Mouse (Mus musculus): ENCODE results near the gene Cyp2f2.

DNA sequence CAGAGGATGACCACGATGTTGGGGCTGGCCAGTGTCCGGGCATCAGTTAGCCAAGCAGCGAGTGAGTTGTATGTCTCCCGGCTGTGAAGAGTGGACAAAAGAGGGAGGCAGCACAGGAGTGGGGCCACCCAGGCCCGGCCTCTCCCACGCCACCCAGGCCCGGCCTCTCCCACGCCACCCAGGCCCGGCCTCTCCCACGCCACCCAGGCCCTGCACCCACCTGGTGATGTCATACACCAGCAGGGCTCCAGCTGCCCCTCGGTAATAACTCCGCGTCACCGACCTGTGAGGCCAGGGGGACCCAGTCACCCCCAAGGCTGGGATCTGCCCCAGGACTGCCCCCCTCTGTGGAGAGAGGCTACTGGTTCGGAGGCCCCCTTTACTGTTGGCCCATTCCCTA, 54.8 kb downstream of the Cyp2f2 start:
- TF ChIP-seq GATA1 (IDR thresholded peaks at IDR 0.05; ENCODE audit: borderline replicate concordance, low read length) (no peak), FLI1 (IDR thresholded peaks at IDR 0.05; ENCODE audit: low read length) (no peak)

All from megakaryocyte, embryonic 14.5 days (primary cell).